Mouse (Mus musculus): ENCODE data around the gene Thpo. TPM values are rescaled to one million over a fixed set of nuclear protein-coding genes. Genes with fewer than 3 reads are reported as not detected.

Gene Thpo
- total and polyA plus RNA-seq, 3 experiments: 0.18 to 0.84 TPM; not detected in 1

DNA sequence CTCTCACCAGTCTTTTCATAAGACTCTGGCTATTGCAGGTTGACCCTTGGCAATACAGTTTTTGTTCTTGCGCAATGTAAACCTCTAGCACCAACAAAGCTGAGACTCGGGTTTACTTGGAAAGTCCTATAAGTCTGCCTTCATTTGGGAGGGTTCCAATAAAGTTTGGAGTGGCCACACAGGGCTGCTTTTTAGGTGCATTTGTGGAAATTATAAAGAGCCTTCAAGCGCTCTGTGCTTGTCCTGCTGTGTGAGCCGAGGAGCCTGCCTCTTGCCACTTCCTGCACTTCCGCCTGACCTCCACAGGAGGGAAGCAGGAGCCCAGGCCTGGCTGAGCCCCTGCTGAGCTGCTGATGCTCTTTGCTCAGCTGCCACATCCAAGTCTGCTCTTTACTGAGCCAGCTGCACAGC is 10.0 kb downstream of the Thpo start:
- Histone ChIP-seq H3K79me2 (replicated peaks; ENCODE audit: control insufficient read depth, insufficient read depth, low read length) (no peaks in the 10 kb centered on the region), H3K4me1 (ENCODE audit: control insufficient read depth, insufficient read depth, low read length) (no peaks in the 10 kb centered on the region), H3K9ac (ENCODE audit: low read depth, low read length) (no peak overlapping the region), H3K27ac (no peak overlapping the region), H3K36me3 (ENCODE audit: control insufficient read depth, insufficient read depth, low read length) (no peaks in the 10 kb centered on the region), H3K27me3 (ENCODE audit: control insufficient read depth, insufficient read depth, low read length) (no peaks in the 10 kb centered on the region), H3K4me3 (no peak overlapping the region)
- peak; percentile 67 to 75 for DNase-seq
- intact Hi-C loops (cut with DNase I): loop anchor here (2.0 kb wide), 1 partner anchor 36 kb away; no protein-coding TSS in a partner anchor
- TF ChIP-seq POLR2A (IDR thresholded peaks at IDR 0.05; ENCODE audit: insufficient read depth, low read depth, low read length) (no peak), EP300 (IDR thresholded peaks at IDR 0.05; ENCODE audit: insufficient read depth, low read depth, low read length) (peak; percentile 81), CTCF (IDR thresholded peaks at IDR 0.05) (peak; percentile 91)
- WGBS: 35% methylated on average over 5 of the region's 5 CpGs

DNA sequence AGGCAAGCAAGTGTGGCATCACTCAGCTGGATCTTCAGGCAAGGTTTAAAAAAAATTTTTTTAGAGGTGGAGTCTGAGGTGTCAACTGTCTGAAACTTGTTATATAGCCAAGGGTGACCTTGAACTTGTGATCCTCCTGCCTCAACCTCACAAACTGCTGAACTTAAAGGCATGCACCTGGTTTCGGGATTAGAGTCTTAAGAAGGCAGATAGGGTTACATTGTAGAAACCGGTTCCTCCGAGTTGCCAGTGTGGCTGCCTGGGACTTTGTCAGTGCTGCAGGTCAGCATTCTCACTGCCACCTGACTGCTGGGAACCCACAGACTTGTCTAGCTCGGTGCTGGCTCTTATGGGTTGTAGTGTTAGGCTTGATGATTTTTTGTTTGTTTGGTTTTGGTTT is 11.1 kb downstream of the Thpo start:
- Histone ChIP-seq H3K4me1 (ENCODE audit: control insufficient read depth, insufficient read depth, low read length) (peaks cover 2% of the 10 kb centered on the region), H3K27ac (no peak overlapping the region), H3K4me3 (no peak overlapping the region), H3K79me2 (replicated peaks; ENCODE audit: control insufficient read depth, insufficient read depth, low read length) (no peaks in the 10 kb centered on the region), H3K9ac (ENCODE audit: low read depth, low read length) (no peak overlapping the region), H3K36me3 (ENCODE audit: control insufficient read depth, insufficient read depth, low read length) (no peaks in the 10 kb centered on the region), H3K27me3 (ENCODE audit: control insufficient read depth, insufficient read depth, low read length) (no peaks in the 10 kb centered on the region)
- no peak for DNase-seq
- 61% methylated on average over 4 of the region's 4 CpGs for WGBS
- TF ChIP-seq POLR2A (IDR thresholded peaks at IDR 0.05; ENCODE audit: insufficient read depth, low read depth, low read length) (no peak), EP300 (IDR thresholded peaks at IDR 0.05; ENCODE audit: insufficient read depth, low read depth, low read length) (no peak), CTCF (IDR thresholded peaks at IDR 0.05) (no peak)
- intact Hi-C loops (cut with DNase I): no loop called here

DNA sequence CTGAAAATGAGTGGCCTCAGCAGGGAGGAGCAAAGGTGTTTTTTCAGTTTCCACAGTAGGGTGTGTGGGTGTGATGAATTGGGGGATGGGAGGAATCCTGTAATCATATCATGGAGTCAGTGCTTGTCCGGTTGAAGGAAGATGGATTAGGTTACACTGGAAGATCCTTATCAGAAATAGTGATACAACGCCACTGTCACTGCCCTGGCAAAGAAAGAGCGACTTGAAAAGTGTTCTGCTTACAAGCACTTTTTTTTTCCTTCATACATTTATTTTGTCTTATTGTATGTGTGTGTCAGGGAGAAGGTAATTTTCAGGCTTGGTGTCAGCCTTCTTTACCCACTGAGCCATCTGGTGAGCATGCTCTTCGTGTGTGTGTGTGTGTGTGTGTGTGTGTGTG is 11.6 kb downstream of the Thpo start:
- intact Hi-C loops (cut with DNase I): no loop called here
- 74% methylated on average over 4 of the region's 4 CpGs for WGBS

DNA sequence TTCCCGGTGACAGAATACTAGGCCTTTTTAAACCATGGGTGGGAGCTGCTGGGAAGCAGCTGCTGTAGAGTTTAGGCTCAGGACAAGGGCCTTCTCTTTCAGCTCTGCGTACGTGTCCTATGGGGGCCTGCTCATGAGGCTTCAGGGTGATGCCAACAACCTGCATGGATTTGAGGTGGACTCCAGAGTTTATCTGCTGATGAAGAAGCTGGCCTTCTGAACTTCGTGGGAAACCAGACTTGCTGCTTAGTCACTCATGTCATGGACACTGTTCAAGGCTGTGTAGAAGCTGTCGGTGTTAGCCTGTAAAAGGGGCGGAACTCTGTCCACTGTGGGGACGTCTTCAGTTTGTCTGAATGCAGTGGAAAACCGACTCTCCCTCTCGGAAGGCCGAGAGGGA is 12.5 kb downstream of the Thpo start:
- WGBS: 81% methylated on average over 10 of the region's 10 CpGs
- intact Hi-C loops (cut with DNase I): no loop called here
- TF ChIP-seq CTCF (IDR thresholded peaks at IDR 0.05) (no peak), EP300 (IDR thresholded peaks at IDR 0.05; ENCODE audit: insufficient read depth, low read depth, low read length) (no peak), POLR2A (IDR thresholded peaks at IDR 0.05; ENCODE audit: insufficient read depth, low read depth, low read length) (no peak)

More for the DNA sequence above, 11.6 kb downstream of the Thpo start:
- Histone ChIP-seq H3K9ac (ENCODE audit: low read depth, low read length) (no peak overlapping the region), H3K27me3 (ENCODE audit: control insufficient read depth, insufficient read depth, low read length) (no peaks in the 10 kb centered on the region), H3K27ac (no peak overlapping the region), H3K4me3 (no peak overlapping the region), H3K79me2 (replicated peaks; ENCODE audit: control insufficient read depth, insufficient read depth, low read length) (no peaks in the 10 kb centered on the region), H3K4me1 (ENCODE audit: control insufficient read depth, insufficient read depth, low read length) (peaks cover 2% of the 10 kb centered on the region), H3K36me3 (ENCODE audit: control insufficient read depth, insufficient read depth, low read length) (no peaks in the 10 kb centered on the region)
- no peak for DNase-seq
- TF ChIP-seq EP300 (IDR thresholded peaks at IDR 0.05; ENCODE audit: insufficient read depth, low read depth, low read length) (no peak), POLR2A (IDR thresholded peaks at IDR 0.05; ENCODE audit: insufficient read depth, low read depth, low read length) (no peak), CTCF (IDR thresholded peaks at IDR 0.05) (no peak)

DNA sequence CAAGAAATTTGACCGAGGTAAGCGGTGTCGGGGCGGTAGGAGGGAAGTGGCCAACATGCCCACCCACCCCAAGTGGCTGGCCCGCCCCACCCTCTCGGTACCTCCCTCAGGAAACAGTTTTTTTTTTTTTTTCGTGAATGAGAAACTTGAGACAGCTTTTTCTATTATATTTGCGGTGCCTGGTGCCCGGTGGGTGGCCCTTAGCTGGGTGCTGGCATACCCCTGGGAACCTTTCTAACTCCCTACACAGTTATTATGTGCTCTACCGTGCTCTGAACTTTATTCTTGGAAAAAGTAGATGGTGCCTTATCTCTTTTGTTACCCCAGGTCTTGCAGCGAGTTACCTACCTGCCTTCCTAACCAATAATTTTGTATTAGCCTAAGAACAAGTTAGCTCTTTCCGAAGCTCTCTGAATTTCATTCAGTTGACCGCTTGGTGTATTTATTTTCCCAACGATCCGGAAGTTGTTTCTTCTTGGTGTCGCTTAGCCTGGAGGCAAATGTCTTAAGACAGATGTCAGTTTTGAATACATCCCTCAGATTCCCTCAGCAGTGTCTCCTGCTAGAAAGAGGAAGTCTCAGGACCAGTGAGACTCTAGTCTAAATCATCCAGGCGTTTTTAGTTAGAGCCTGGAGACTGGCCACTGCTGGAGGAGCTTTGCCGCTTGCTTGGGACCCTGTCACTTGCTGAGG is 16.2 kb downstream of the Thpo start:
- WGBS: under 1% methylated on average over 18 of the region's 18 CpGs
- intact Hi-C loops (cut with DNase I): loop anchor here (2.0 to 5.0 kb wide), 3 partner anchors 45 to 221 kb away; partner anchors contain the start of genes Abcf3 and Eif2b5
- Histone ChIP-seq H3K27ac (peak overlapping the region; percentile 90), H3K36me3 (ENCODE audit: control insufficient read depth, insufficient read depth, low read length) (no peaks in the 10 kb centered on the region), H3K4me3 (peak overlapping the region; percentile 80), H3K79me2 (replicated peaks; ENCODE audit: control insufficient read depth, insufficient read depth, low read length) (no peaks in the 10 kb centered on the region), H3K27me3 (ENCODE audit: control insufficient read depth, insufficient read depth, low read length) (no peaks in the 10 kb centered on the region), H3K4me1 (ENCODE audit: control insufficient read depth, insufficient read depth, low read length) (peaks cover 4% of the 10 kb centered on the region), H3K9ac (ENCODE audit: low read depth, low read length) (peak overlapping the region; percentile 76)
- no peak for DNase-seq
- no peak for TF ChIP-seq POLR2A (IDR thresholded peaks at IDR 0.05; ENCODE audit: insufficient read depth, low read depth, low read length)
- TF ChIP-seq EP300 (IDR thresholded peaks at IDR 0.05; ENCODE audit: insufficient read depth, low read depth, low read length): no peak
- no peak for TF ChIP-seq CTCF (IDR thresholded peaks at IDR 0.05)

More for the DNA sequence above, 12.5 kb downstream of the Thpo start:
- DNase-seq: no peak
- no peaks in the 10 kb centered on the region for H3K36me3 ChIP-seq (ENCODE audit: control insufficient read depth, insufficient read depth, low read length)
- H3K27ac ChIP-seq: no peak overlapping the region
- peaks cover 4% of the 10 kb centered on the region for H3K4me1 ChIP-seq (ENCODE audit: control insufficient read depth, insufficient read depth, low read length)
- H3K27me3 ChIP-seq (ENCODE audit: control insufficient read depth, insufficient read depth, low read length): no peaks in the 10 kb centered on the region
- no peak overlapping the region for H3K4me3 ChIP-seq
- H3K79me2 ChIP-seq (replicated peaks; ENCODE audit: control insufficient read depth, insufficient read depth, low read length): no peaks in the 10 kb centered on the region
- H3K9ac ChIP-seq (ENCODE audit: low read depth, low read length): no peak overlapping the region
